Mouse (Mus musculus) urinary bladder, postnatal 4 days (tissue): ENCODE results near the gene Sirt5.

Source experiments
- DNase-seq, 2 experiments: peaks; one replicate each; pipeline ENCODE4 v3.0.0; 2021 to 2022; ENCODE audit warnings: low spot score in 2 of 2

The Sirt5 gene

GRCm38 (mm10) chr13:43364985-43365824, at the start of gene Sirt5:
TSS of gene Sirt5 (plus strand) at chr13:43365496.
- DNase-seq, result peak; percentile 81 to 87

DNA sequence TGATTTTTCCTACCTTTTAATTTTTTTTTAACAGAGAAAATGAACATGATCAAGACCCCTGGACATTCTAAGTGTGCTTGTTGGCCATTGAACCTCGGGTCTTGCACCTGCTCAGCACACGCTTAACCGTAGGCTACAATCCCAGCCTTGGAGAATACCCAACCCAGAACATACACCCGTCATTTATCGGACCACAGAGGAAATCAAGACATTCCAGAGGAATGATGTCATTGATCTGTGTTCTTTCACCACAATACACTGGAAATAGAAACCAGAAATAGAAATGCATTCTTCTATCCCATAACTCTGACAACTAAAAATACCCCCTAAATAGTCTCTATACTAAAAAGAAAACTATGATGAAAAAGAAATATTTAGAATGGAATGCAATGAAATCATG, 47.9 kb upstream of the Sirt5 start:
- DNase-seq, result no peak

DNA sequence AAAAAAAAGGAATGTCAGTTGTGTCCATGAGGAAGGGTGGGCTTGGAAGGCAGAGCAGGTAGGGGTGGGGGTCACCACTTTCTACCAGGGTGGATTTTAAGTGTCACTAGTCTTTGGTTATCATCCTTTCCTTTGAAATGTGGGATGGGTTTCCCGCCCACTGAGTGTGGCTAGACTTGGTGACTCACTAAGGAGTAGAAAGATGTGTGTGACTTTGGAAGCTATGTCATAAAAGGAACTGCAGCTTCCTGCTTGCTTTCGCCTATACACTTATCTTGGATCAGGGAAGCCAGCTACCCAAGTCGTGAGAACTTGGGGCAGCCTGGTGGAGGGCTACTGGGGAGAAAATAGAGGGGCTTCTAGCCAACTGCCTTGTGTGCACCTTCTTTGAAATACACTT, 45.9 kb upstream of the Sirt5 start:
- no peak for DNase-seq

DNA sequence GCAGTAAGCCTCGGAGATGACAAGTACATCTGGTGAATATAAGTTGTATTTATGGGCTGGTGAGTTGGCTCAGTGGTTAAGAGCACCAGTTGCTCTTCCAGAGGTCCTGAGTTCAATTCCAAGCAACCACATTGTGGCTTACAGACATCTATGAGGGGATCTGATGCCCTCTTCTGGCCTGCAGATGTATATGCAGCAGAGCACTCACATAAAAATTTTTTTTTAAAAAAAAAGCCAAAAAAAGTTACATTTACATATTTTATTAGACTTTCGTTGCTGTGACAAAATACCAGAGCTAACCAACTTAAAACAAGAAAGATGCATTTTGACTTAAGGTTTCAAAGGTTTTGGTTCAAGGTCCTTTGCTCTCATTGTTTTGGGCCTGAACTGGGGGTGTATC, 43.8 kb upstream of the Sirt5 start:
- no peak for DNase-seq

DNA sequence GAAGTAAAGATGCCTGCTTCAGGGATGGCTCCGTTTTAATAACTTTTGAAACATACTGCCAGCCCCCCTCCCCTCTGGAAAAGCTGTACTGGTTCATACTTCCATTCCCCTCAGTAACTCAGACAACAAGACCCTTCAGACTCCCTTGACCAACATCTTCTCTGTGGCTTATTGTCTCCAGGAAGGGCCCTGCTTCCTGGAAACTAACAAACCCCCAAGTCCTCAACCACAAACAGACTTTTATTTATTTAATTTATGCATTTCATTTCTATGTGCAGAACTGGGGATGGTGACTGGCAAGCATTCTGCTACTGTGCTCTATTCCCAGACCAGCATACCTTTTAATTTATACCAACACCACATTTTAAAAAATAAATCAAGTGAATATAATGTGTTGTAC, 39.9 kb upstream of the Sirt5 start:
- no peak for DNase-seq

GRCm38 (mm10) chr13:43331721-43332444, 33.4 kb upstream of the Sirt5 start:
- DNase-seq, result no peak

GRCm38 (mm10) chr13:43332591-43332990, 32.7 kb upstream of the Sirt5 start:
- DNase-seq, result no peak

GRCm38 (mm10) chr13:43336425-43337221, 28.7 kb upstream of the Sirt5 start:
- DNase-seq, result no peak

DNA sequence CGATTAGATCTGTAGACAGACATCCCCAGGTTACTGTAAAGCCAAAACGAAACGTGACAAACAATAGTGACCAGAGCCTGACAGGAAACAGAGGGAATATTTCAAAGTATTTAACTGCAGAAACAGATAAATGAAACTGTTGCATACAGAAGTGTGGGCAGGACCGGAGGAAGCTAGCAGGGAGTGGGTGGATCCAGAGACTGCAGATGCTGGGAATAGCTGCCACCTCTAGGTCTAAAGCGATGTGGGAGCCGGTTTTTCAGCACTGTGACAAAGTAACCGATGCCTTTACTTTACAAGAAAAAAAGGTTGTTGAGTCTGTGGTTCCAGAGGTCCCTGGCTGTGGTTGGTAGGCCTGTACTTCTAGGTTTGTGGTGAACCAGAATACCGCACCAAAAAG, 27.3 kb upstream of the Sirt5 start:
- no peak for DNase-seq

DNA sequence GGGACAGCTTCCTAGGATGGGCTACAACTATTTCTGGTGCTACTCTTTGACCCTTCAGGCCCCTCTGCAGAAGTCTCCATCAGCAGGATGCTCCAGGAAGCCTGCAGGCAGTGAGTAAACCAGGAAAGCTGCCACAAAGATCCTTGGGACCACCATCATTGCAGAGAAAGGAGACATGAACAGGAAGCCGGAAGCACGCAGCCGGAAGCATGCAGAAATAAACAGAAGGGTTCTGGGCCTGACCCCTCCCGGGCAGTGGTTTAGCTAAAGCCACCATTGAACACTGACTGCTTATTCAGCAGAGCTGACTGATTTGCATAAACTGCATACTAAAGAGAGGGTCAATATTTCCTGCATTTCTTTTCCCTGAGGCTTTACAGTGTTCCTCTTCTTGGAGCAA, 26.7 kb upstream of the Sirt5 start:
- DNase-seq, result no peak

- DNase-seq, result no peak
Observed at GRCm38 (mm10) chr13:43346825-43347224, 18.5 kb upstream of the Sirt5 start.

DNA sequence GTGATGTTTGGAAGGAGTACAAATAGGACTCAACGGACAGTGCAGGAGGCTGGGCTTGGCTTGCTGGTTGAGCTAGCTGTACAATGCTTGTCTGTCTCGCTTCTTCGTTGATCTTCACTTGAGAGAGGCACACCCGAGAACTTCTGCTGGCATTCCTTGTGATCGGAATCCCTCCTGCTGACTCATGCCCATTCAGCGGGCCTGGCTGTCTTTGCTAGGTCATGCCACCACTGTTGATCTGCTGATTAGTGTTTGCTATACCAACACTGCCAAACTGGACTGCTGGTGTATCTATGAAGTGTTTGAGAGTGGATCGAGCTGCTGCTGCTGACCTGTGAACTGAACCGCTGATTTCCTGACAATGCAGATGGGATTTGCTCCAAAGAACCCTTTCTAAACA, 15.9 kb upstream of the Sirt5 start:
- DNase-seq, result no peak

DNA sequence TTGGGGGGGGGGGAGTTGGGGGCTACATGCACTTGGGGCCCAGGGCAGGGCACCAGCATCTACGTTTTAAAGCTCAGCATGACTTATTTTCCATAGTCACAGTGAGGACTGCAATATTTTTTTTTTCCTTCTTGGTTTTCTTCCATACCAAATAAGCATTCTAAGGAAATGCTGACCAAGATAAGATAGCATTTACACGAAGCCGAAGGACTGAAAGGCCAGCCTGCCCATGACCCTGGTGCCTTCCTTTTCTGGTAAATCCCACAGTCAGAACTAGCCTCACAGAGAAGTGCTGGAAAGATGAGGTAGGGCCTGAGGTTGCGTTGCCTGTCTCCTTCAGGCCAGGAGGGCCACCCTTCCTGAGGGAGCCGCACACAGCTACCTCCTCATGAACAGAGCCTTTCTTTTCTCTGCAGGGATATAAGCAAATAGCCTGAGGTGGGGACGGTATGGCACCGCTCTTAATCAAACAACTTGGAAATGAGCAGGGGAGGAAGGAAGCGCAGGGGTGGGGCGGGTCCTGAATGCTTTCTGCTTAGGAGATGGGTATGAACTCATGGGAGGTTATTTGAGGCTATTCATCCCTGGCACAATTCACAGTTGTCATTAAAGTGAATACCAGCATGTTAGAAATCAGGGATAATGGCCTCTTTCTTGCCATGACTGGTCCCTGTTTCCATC, 14.7 kb upstream of the Sirt5 start:
- no peak for DNase-seq

DNA sequence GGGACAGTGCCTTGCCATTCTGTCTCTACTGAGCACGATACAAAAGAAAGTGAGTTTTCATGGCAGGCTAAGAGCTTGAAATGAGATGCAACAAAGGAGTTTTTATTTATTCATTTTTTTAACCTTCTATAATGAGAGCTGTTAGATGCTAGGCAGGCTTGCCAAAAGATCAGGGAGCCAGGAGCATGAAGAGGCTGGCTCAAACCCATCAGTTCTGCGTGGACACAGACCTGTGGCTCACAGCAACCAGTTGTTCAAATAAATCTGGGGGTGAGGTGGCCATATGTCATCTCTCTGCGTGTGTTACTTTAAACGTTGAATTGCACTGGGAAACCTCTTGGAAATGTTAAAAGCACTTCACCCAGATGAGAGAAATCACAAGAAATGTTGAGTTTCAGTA, 11.9 kb upstream of the Sirt5 start:
- DNase-seq, result no peak

DNA sequence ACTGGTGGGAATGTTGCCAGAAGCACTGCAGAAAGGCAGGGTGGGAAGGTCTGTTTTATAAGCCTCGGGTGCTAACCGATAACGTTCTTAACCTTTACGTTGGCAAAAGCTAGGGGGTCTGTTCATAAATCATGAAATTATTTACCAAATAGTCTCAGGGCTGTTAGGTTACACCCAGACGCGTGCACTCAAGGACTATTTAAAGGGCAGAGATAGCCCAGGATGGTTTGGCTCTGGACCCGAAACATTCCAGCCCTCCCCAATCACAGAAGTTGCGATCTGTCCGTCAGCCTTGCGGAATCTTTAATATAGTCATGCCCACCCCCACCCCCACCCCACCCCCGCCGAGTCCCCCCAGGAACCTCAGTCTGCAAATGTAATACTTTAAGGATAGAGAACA, 10.9 kb upstream of the Sirt5 start:
- no peak for DNase-seq

DNA sequence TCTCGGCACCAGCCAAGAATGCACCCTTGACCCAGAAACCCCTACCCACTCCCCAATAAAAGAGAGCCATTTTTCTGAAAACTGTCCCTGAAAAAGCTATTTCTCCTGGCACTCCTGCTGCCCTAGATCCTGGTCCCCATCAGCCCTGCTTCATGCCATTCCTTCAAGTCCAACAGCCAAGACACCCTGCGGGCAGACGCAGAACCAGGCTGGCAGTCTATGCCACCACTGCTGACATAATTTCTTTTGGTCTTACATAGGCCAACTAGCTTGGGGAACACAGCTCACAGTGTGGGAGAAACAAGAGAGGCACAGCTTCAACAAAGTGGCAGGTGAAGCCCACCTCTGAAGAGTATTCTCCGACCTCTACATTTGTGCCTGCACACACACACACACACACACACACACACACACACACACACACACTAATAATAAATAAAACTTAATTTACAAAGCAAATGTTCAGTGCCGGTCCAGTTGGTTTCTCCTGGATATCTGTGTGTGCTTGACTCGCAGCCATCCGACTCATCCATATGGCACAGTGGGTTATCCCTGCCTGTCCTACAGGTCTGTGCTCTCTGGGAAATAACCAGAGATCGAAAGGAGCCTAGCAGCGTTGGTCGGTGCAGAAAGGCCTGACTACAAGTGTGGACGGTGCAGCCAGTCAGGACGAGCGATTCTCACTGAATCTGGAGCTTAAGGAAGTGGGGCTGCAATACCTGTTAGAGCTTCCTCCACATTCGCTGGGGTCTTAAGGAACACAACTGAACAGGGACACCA, 8.8 kb upstream of the Sirt5 start:
- no peak for DNase-seq

- DNase-seq, result no peak
Observed at GRCm38 (mm10) chr13:43360534-43360933, 4.8 kb upstream of the Sirt5 start.

DNA sequence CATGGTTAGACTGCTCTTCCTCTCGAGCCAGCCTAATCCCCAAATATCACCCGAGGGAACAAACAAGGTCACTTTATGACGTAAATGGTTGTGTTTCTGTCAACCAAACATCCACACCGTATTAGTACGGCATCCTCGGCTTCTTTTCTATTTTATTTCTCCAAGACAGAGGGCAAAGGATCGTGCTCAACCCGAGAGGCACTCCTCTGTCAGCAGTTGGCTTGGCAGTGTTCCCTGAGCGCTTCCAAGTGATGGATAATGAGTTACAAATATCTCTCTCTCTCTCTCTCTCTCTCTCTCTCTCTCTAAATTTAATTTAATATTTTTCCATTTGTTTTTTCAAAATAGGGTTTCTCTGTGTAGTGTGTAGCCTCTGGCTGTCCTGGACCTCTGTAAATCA, 2.9 kb upstream of the Sirt5 start:
- no peak for DNase-seq

- DNase-seq, result no peak
Observed at GRCm38 (mm10) chr13:43365825-43366184, 509 bp downstream of the Sirt5 start.

DNA sequence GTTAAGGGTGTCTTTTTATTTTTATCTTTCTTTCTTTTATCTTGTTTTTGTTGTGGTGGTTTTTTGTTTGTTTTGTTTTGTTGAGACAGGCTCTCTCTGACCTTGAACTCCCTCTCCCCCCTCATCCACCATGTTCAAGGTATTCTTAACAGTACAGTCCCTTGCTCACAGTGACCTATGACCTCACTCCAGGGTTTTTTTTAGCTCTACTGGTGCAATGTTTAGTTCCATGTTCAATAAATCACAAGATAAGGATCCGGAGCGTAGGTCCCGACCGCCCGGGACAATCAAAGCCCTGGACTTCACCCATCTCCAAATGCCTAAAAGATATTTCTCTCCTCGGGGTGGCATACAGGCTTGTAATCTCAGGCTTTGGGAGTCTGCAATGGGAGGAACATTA, 4.8 kb downstream of the Sirt5 start:
- no peak for DNase-seq

GRCm38 (mm10) chr13:43372892-43373291, 7.6 kb downstream of the Sirt5 start:
- no peak for DNase-seq
